In genomic region chr9:98601156-98601836, GRCm38 (mm10) we compare ENCODE assay signal across 8 mouse cellular contexts. TPM values are rescaled to one million over a fixed set of nuclear protein-coding genes. Genes with fewer than 3 reads are reported as not detected.
DNase-seq lines count a peak whose midpoint lies in the region; ATAC-seq and TF ChIP-seq lines count a peak whose summit lies in the region.

TSS of gene Mrps22 (minus strand) at chr9:98601660.

- H3K9me3 ChIP-seq in E14TG2a.4 (ENCODE audit: low read length): 0 out of 2 replicates have a peak, but pooled peaks cover 4% of the 10 kb centered on the region
- H3K9me3 ChIP-seq in forebrain, embryonic 11.5 days (ENCODE audit: control insufficient read depth, low read length): no peaks in the 10 kb centered on the region
- H3K9me3 ChIP-seq in heart, embryonic 16.5 days (replicated peaks; ENCODE audit: control insufficient read depth, low read length): no peaks in the 10 kb centered on the region
- no peaks in the 10 kb centered on the region for H3K9me3 ChIP-seq in liver, embryonic 15.5 days (replicated peaks)
- peaks cover 4% of the 10 kb centered on the region; the same call in 1 of the 2 replicates for H3K9me3 ChIP-seq in neural tube, embryonic 12.5 days

- H3K4me3 ChIP-seq in E14TG2a.4 (replicated peaks; ENCODE audit: low read length): peak within 1 kb of the TSS; percentile 97
- peak within 1 kb of the TSS; percentile 87 for H3K4me3 ChIP-seq in forebrain, embryonic 11.5 days (ENCODE audit: low read depth, low read length)
- H3K4me3 ChIP-seq in heart, embryonic 16.5 days (ENCODE audit: low read length): peak within 1 kb of the TSS; percentile 75
- peak within 1 kb of the TSS; percentile 82 for H3K4me3 ChIP-seq in liver, embryonic 15.5 days (replicated peaks)
- H3K4me3 ChIP-seq in neural tube, embryonic 12.5 days: peak within 1 kb of the TSS; percentile 90

- no peak within 1 kb of the TSS for H3K27ac ChIP-seq in forebrain, embryonic 11.5 days (ENCODE audit: low read depth, low read length)
- H3K27ac ChIP-seq in heart, embryonic 16.5 days (ENCODE audit: low read length): peak within 1 kb of the TSS; percentile 37; the same call in 1 of the 2 replicates
- peak within 1 kb of the TSS; percentile 74 for H3K27ac ChIP-seq in liver, embryonic 15.5 days (replicated peaks)
- H3K27ac ChIP-seq in neural tube, embryonic 12.5 days: no peak within 1 kb of the TSS

- H3K36me3 ChIP-seq in E14TG2a.4 (ENCODE audit: insufficient read depth, low read length): peaks cover 27% of the 10 kb centered on the region
- no peaks in the 10 kb centered on the region; the same call in 1 of the 2 replicates for H3K36me3 ChIP-seq in forebrain, embryonic 11.5 days (ENCODE audit: control insufficient read depth, insufficient read depth, low read length)
- H3K36me3 ChIP-seq in heart, embryonic 16.5 days (ENCODE audit: control insufficient read depth, insufficient read depth): peaks cover 16% of the 10 kb centered on the region
- peaks cover 24% of the 10 kb centered on the region for H3K36me3 ChIP-seq in liver, embryonic 15.5 days (replicated peaks)
- H3K36me3 ChIP-seq in neural tube, embryonic 12.5 days: peaks cover 17% of the 10 kb centered on the region

- DNase-seq in c-Kit-positive CD71-positive TER-119-negative erythroid progenitor cells, embryonic 14.5 days (ENCODE audit: low read depth): peak; percentile 90
- DNase-seq in forebrain, embryonic 11.5 days (ENCODE audit: low spot score): peak; percentile 85
- DNase-seq in kidney, postnatal 36 days: peak; percentile 86
- peak; percentile 84 for DNase-seq in telencephalon, adult 2 months (ENCODE audit: low read depth, low spot score)

- H3K4me2 ChIP-seq in forebrain, embryonic 11.5 days (ENCODE audit: low read depth, low read length, severe bottlenecking): peak within 1 kb of the TSS; percentile 74
- peak within 1 kb of the TSS; percentile 72 for H3K4me2 ChIP-seq in heart, embryonic 16.5 days (ENCODE audit: low read depth, low read length)
- H3K4me2 ChIP-seq in liver, embryonic 15.5 days: peak within 1 kb of the TSS; percentile 74
- H3K4me2 ChIP-seq in neural tube, embryonic 12.5 days (replicated peaks): peak within 1 kb of the TSS; percentile 96

- peaks cover 16% of the 10 kb centered on the region for H3K4me1 ChIP-seq in E14TG2a.4 (replicated peaks; ENCODE audit: low read depth, low read length)
- no peaks in the 10 kb centered on the region; the same call in 1 of the 2 replicates for H3K4me1 ChIP-seq in forebrain, embryonic 11.5 days (replicated peaks; ENCODE audit: control insufficient read depth, insufficient read depth, low read length)
- H3K4me1 ChIP-seq in heart, embryonic 16.5 days (ENCODE audit: control insufficient read depth, insufficient read depth, low read length): peaks cover 8% of the 10 kb centered on the region
- H3K4me1 ChIP-seq in liver, embryonic 15.5 days (replicated peaks): peaks cover 16% of the 10 kb centered on the region
- peaks cover 12% of the 10 kb centered on the region for H3K4me1 ChIP-seq in neural tube, embryonic 12.5 days

- under 1% methylated on average over 44 of the region's 44 CpGs for WGBS in forebrain, embryonic 11.5 days
- under 1% methylated on average over 44 of the region's 44 CpGs for WGBS in heart, embryonic 16.5 days
- under 1% methylated on average over 44 of the region's 44 CpGs for WGBS in liver, embryonic 15.5 days (ENCODE audit: insufficient replicate concordance)
- WGBS in neural tube, embryonic 12.5 days: under 1% methylated on average over 44 of the region's 44 CpGs

- peak within 1 kb of the TSS; percentile 75 for H3K9ac ChIP-seq in forebrain, embryonic 11.5 days (ENCODE audit: low read length)
- peak within 1 kb of the TSS; percentile 84 for H3K9ac ChIP-seq in heart, embryonic 16.5 days (ENCODE audit: low read length)
- peak within 1 kb of the TSS; percentile 78 for H3K9ac ChIP-seq in liver, embryonic 15.5 days
- H3K9ac ChIP-seq in neural tube, embryonic 12.5 days: peak within 1 kb of the TSS; percentile 68

- H3K27me3 ChIP-seq in E14TG2a.4 (ENCODE audit: insufficient read depth, low read length): peaks cover 12% of the 10 kb centered on the region
- H3K27me3 ChIP-seq in forebrain, embryonic 11.5 days (ENCODE audit: control insufficient read depth, insufficient read depth, low read length): no peaks in the 10 kb centered on the region
- H3K27me3 ChIP-seq in heart, embryonic 16.5 days (ENCODE audit: control insufficient read depth, insufficient read depth, low read length): no peaks in the 10 kb centered on the region
- no peaks in the 10 kb centered on the region; the same call in 1 of the 2 replicates for H3K27me3 ChIP-seq in liver, embryonic 15.5 days
- no peaks in the 10 kb centered on the region for H3K27me3 ChIP-seq in neural tube, embryonic 12.5 days (replicated peaks)

- peak; percentile 94 for ATAC-seq in forebrain, embryonic 11.5 days (replicated peaks; ENCODE audit: low FRiP score)
- peak; percentile 95 for ATAC-seq in heart, embryonic 16.5 days (replicated peaks; ENCODE audit: extremely low read depth, insufficient read depth, low FRiP score)
- ATAC-seq in liver, embryonic 15.5 days (ENCODE audit: insufficient read depth): peak; percentile 85
- ATAC-seq in neural tube, embryonic 12.5 days (ENCODE audit: low FRiP score, low read depth): peak; percentile 94

- TF ChIP-seq CTCF in E14TG2a.4 (conservative IDR thresholded peaks at IDR 0.05; ENCODE audit: low read length): no peak

RNA-seq across cellular contexts. Expression of gene Mrps22, which starts in this region (rescaled TPM):
- polyA plus RNA-seq in forebrain, embryonic 11.5 days (2014; fragmentation: Nextera tagmentation; extraction: Ambion mirVana): 75.7 and 76.3 TPM in 2 replicates
- polyA plus RNA-seq in heart, embryonic 16.5 days (2015; fragmentation: Nextera tagmentation; extraction: Ambion mirVana): 60.4 and 66.7 TPM in 2 replicates
- 39.1 and 40.8 TPM in 2 replicates for polyA plus RNA-seq in liver, embryonic 15.5 days (2015; fragmentation: Nextera tagmentation; extraction: Ambion mirVana)
- 58.6 and 61.7 TPM in 2 replicates for polyA plus RNA-seq in neural tube, embryonic 12.5 days (2016; fragmentation: Nextera tagmentation; extraction: Ambion mirVana)

Comparison
In these comparisons a context has a peak if more than half of its experiments do, and no peak if none do; other contexts are left out.
1. H3K27ac ChIP-seq: peak in heart, embryonic 16.5 days (single experiment) and liver, embryonic 15.5 days (single experiment); none in forebrain, embryonic 11.5 days (single experiment) and neural tube, embryonic 12.5 days (single experiment).
2. Peak in every context shown above with its lines, with median percentiles within 50 percentile points of each other: H3K4me3 ChIP-seq, DNase-seq, ATAC-seq, H3K4me2 ChIP-seq and H3K9ac ChIP-seq.